9 mouse cellular contexts compared by ENCODE assay signal in the genomic region with DNA sequence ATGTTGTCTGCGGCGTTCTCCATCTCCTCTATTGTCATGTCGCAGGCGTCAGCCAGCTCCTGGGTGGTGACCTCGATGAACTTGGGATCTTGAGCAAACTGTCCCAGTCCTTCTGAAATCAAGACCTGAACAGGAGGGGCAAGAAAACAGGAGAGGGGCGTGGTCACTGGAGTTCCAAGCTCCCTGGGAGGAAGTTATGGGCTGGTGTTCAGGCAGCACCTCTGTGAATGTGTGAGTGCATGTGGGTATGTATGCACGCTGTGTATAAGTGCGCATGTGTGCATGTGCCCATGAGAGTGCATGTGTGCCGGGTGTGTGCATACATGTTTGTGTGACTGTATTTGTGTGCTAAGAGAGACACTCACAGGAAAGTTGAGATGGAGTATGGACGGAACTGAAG. TPM values are rescaled to one million over a fixed set of nuclear protein-coding genes. Genes with fewer than 3 reads are reported as not detected.
DNase-seq lines count a peak whose midpoint lies in the region; ATAC-seq and TF ChIP-seq lines count a peak whose summit lies in the region.
"Had no signal": no experiment of that assay in that cellular context is flagged by ENCODE, and none has a peak within 500 bp of the region (broad histone marks: within the 10 kb centered on the region; RNA-seq: fewer than 3 reads in every experiment).

No protein-coding gene starts in this region.

- ATAC-seq in granulocyte monocyte progenitor cell, adult 5-6 weeks (replicated peaks; ENCODE audit: poor library complexity, severe bottlenecking): peak; percentile 39; the same call in 1 of the 2 replicates
- ATAC-seq in liver, embryonic 14.5 days (ENCODE audit: insufficient read depth): no peak
- peak; percentile 62 for ATAC-seq in stomach, postnatal 0 days (ENCODE audit: low FRiP score, low TSS enrichment)

- TF ChIP-seq CTCF in liver, embryonic 14.5 days (IDR thresholded peaks at IDR 0.05; ENCODE audit: low read depth): no peak
- no peak for TF ChIP-seq CTCF in stomach, postnatal 0 days (IDR thresholded peaks at IDR 0.05; ENCODE audit: low read depth)

- peak; percentile 45 for DNase-seq in retina, embryonic 14.5 days (ENCODE audit: low spot score)
- DNase-seq in retina, postnatal 1 day: no peak
- no peak for DNase-seq in liver, embryonic 14.5 days (ENCODE audit: low read depth in 3 of 3, low spot score in 3 of 3)
- DNase-seq in stomach, postnatal 0 days (ENCODE audit: low spot score): no peak
- DNase-seq in ovary, postnatal 10 days (ENCODE audit: low spot score): no peak
- DNase-seq in natural killer cell, adult 2 months (ENCODE audit: low spot score in 2 of 2): no peak
- DNase-seq in left cerebral cortex, postnatal 14 days (ENCODE audit: low spot score in 2 of 2): no peak

- TF ChIP-seq EP300 in liver, embryonic 14.5 days (IDR thresholded peaks at IDR 0.05; ENCODE audit: low read depth): no peak
- TF ChIP-seq EP300 in stomach, postnatal 0 days (optimal IDR thresholded peaks at IDR 0.05): no peak

- no peaks in the 10 kb centered on the region for H3K9me3 ChIP-seq in liver, embryonic 14.5 days (ENCODE audit: control insufficient read depth, low read length)
- H3K9me3 ChIP-seq in stomach, postnatal 0 days (ENCODE audit: control insufficient read depth, low read length): no peaks in the 10 kb centered on the region

- H3K27me3 ChIP-seq in liver, embryonic 14.5 days (ENCODE audit: control insufficient read depth, insufficient read depth, low read length): peaks cover 25% of the 10 kb centered on the region
- no peaks in the 10 kb centered on the region for H3K27me3 ChIP-seq in stomach, postnatal 0 days (ENCODE audit: control insufficient read depth, insufficient read depth, low read length)

- H3K4me3 ChIP-seq in liver, embryonic 14.5 days (ENCODE audit: insufficient read depth in 1 of 2, low read depth in 2 of 2, low read length in 2 of 2): peak overlapping the region; percentile 37 to 42; a peak in 1 of 4 replicates
- H3K4me3 ChIP-seq in stomach, postnatal 0 days (ENCODE audit: low read depth, low read length): peak overlapping the region; percentile 39
- H3K4me3 ChIP-seq: myocyte had no signal

- H3K9ac ChIP-seq in liver, embryonic 14.5 days (replicated peaks): no peak overlapping the region
- H3K9ac ChIP-seq in stomach, postnatal 0 days (ENCODE audit: low read length): no peak overlapping the region

- WGBS in liver, embryonic 14.5 days (ENCODE audit: insufficient replicate concordance): 25% methylated on average over 10 of the region's 10 CpGs
- WGBS in stomach, postnatal 0 days: 38% methylated on average over 10 of the region's 10 CpGs

- intact Hi-C loops in left cerebral cortex, postnatal 14 days (cut with DNase I): no loop called here

- no peaks in the 10 kb centered on the region for H3K4me1 ChIP-seq in liver, embryonic 14.5 days (replicated peaks; ENCODE audit: control insufficient read depth in 2 of 2, insufficient read depth in 2 of 2, low read length in 1 of 2)
- H3K4me1 ChIP-seq in stomach, postnatal 0 days (replicated peaks; ENCODE audit: control insufficient read depth, insufficient read depth): no peaks in the 10 kb centered on the region

- no peaks in the 10 kb centered on the region for H3K36me3 ChIP-seq in liver, embryonic 14.5 days (replicated peaks; ENCODE audit: control insufficient read depth, insufficient read depth, low read depth)
- H3K36me3 ChIP-seq in stomach, postnatal 0 days (ENCODE audit: control insufficient read depth, insufficient read depth, low read length): no peaks in the 10 kb centered on the region

- H3K27ac ChIP-seq in liver, embryonic 14.5 days: no peak overlapping the region
- no peak overlapping the region for H3K27ac ChIP-seq in stomach, postnatal 0 days (replicated peaks)

- peak overlapping the region; percentile 63 for H3K4me2 ChIP-seq in liver, embryonic 14.5 days (ENCODE audit: low read depth)
- peak overlapping the region; percentile 52 for H3K4me2 ChIP-seq in stomach, postnatal 0 days (replicated peaks; ENCODE audit: low read depth)

RNA-seq across cellular contexts. Expression of gene Ankrd26, which starts 32.0 kb away (rescaled TPM):
- 9.8 and 13.5 TPM in 2 replicates for total RNA-seq in granulocyte monocyte progenitor cell, adult 5-6 weeks (2014; fragmentation: Nextera tagmentation)
- total RNA-seq in granulocyte monocyte progenitor cell, adult 5-6 weeks (2017): 14.4 and 17.8 TPM in 2 replicates
- polyA plus RNA-seq in liver, embryonic 14.5 days (2012; rRNA removed): 3.0 and 5.7 TPM in 2 replicates
- 5.3 and 6.8 TPM in 2 replicates for polyA plus RNA-seq in liver, embryonic 14.5 days (2014; fragmentation: Nextera tagmentation; extraction: Ambion mirVana)
- polyA plus RNA-seq in stomach, postnatal 0 days (2015; fragmentation: Nextera tagmentation; extraction: Ambion mirVana): 3.9 and 4.4 TPM in 2 replicates
- total RNA-seq in left cerebral cortex, postnatal 14 days (2021): 1 to 10 TPM; 8.1 to 9.4 TPM
